Mouse (Mus musculus) frontal cortex, postnatal 25 days (tissue): Measurements from ENCODE around the gene Coro6.
A peak's percentile ranks its signal among the peaks of the same experiment; 100 is the strongest.

Experiments used
- DNase-seq, 2 experiments: peaks; one replicate each; pipeline ENCODE4 v3.0.0; 2022; ENCODE audit warnings: low spot score in 2 of 2

Coro6 gene

GRCm38 (mm10) chr11:77493512-77494343, 31.5 kb downstream of the Coro6 start, which contains the start of gene Git1:
Gene Git1 (plus strand): TSS chr11:77493562.
- DNase-seq: peak in 1 of 2 experiments; percentile 47

- DNase-seq: no peak
Measured at GRCm38 (mm10) chr11:77494344-77494676, 32.1 kb downstream of the Coro6 start.

- no peak for DNase-seq
Measured at GRCm38 (mm10) chr11:77494782-77495181, 32.6 kb downstream of the Coro6 start.

- DNase-seq: no peak
Measured at GRCm38 (mm10) chr11:77495507-77495906, 33.3 kb downstream of the Coro6 start.

- no peak for DNase-seq
Measured at GRCm38 (mm10) chr11:77497341-77497756, 35.1 kb downstream of the Coro6 start.

- no peak for DNase-seq
Measured at GRCm38 (mm10) chr11:77497851-77498250, 35.6 kb downstream of the Coro6 start.

- no peak for DNase-seq
Measured at GRCm38 (mm10) chr11:77498261-77499139, 36.3 kb downstream of the Coro6 start.

- DNase-seq: no peak
Measured at GRCm38 (mm10) chr11:77499354-77499753, 37.1 kb downstream of the Coro6 start.

- DNase-seq: no peak
Measured at GRCm38 (mm10) chr11:77500361-77501325, 38.4 kb downstream of the Coro6 start.

GRCm38 (mm10) chr11:77501392-77501791, 39.2 kb downstream of the Coro6 start:
- peak; percentile 59 to 73 for DNase-seq

- DNase-seq: no peak
Measured at GRCm38 (mm10) chr11:77501971-77502370, 39.8 kb downstream of the Coro6 start.

GRCm38 (mm10) chr11:77502481-77502880, 40.3 kb downstream of the Coro6 start:
- DNase-seq: no peak

GRCm38 (mm10) chr11:77503511-77503910, 41.3 kb downstream of the Coro6 start:
- no peak for DNase-seq

GRCm38 (mm10) chr11:77504377-77504776, 42.2 kb downstream of the Coro6 start:
- no peak for DNase-seq

GRCm38 (mm10) chr11:77505291-77505980, 43.2 kb downstream of the Coro6 start:
- no peak for DNase-seq

- DNase-seq: no peak
Measured at GRCm38 (mm10) chr11:77506273-77506672, 44.1 kb downstream of the Coro6 start.

- DNase-seq: no peak
Measured at GRCm38 (mm10) chr11:77506941-77507340, 44.7 kb downstream of the Coro6 start.

- DNase-seq: no peak
Measured at GRCm38 (mm10) chr11:77507426-77507825, 45.2 kb downstream of the Coro6 start.

- DNase-seq: peak; percentile 73 to 79
Measured at GRCm38 (mm10) chr11:77508068-77509021, 46.1 kb downstream of the Coro6 start.

GRCm38 (mm10) chr11:77511336-77511735, 49.1 kb downstream of the Coro6 start:
- DNase-seq: no peak
